ENCODE assay signal across 16 mouse cellular contexts in the genomic region with DNA sequence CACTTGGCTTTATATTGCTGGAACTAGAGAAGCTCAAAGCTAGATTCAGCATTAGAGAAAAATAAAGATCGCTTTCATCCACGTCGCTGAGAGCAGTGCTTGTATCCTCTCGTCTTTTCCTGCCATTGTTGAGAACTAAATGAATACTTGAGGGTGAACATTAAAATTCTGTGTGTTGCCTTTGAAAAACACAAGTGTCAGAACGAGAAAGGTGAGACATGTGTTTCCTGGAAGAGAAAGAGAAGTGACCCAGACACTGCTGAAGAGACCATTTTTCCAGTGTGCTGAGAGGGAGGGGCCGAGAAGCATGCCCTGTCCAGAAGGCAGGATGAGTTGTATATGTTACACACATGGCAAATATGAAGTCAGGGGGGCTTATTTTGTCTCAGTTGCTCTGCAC.
"Had no signal": no experiment of that assay in that cellular context is flagged by ENCODE, and none has a peak within 500 bp of the region (broad histone marks: within the 10 kb centered on the region; RNA-seq: fewer than 3 reads in every experiment).

No protein-coding gene starts in this region.

- H3K27ac ChIP-seq: neural tube, embryonic 13.5 days; neural tube, embryonic 15.5 days; stomach, embryonic 15.5 days; stomach, postnatal 0 days had no signal

- H3K27me3 ChIP-seq: neural tube, embryonic 13.5 days; neural tube, embryonic 15.5 days; stomach, embryonic 15.5 days had no signal

- DNase-seq: retina, postnatal 1 day; right cerebral cortex, adult 18-20 months; right cerebral cortex, postnatal 14 days; right cerebral cortex, postnatal 25 days; right cerebral cortex, postnatal 4 days; spleen, adult 18-20 months; thymus, adult 18-20 months; thymus, adult 2 months; thymus, postnatal 14 days; thymus, postnatal 25 days; thymus, postnatal 36 days; thymus, postnatal 4 days had no signal

- H3K4me1 ChIP-seq: stomach, embryonic 15.5 days had no signal

- H3K4me2 ChIP-seq: neural tube, embryonic 13.5 days; neural tube, embryonic 15.5 days; stomach, embryonic 15.5 days had no signal

- H3K9me3 ChIP-seq: neural tube, embryonic 13.5 days; neural tube, embryonic 15.5 days; stomach, embryonic 15.5 days had no signal

- H3K36me3 ChIP-seq: neural tube, embryonic 13.5 days; neural tube, embryonic 15.5 days; stomach, embryonic 15.5 days had no signal

- H3K4me3 ChIP-seq: neural tube, embryonic 13.5 days; neural tube, embryonic 15.5 days; stomach, embryonic 15.5 days had no signal

- H3K9ac ChIP-seq: neural tube, embryonic 13.5 days; neural tube, embryonic 15.5 days; stomach, embryonic 15.5 days had no signal
